Mouse (Mus musculus) hindbrain, embryonic 11.5 days (tissue): Measurements from ENCODE around the gene Icam5. TPM values are rescaled to one million over a fixed set of nuclear protein-coding genes. Genes with fewer than 3 reads are reported as not detected.
A peak's percentile ranks its signal among the peaks of the same experiment; 100 is the strongest.

Experiments used
- ATAC-seq: fragments of 200-750 bp; cut with Nextera tagmentation; 2 replicates; pipeline ENCODE4 v1.8.0; 2017; ENCODE audit warnings: mild to moderate bottlenecking, moderate TSS enrichment, moderate library complexity; ENCODE audit not compliant: low FRiP score
- DNase-seq: peaks from one replicate; pipeline ENCODE4 v3.0.0-alpha.2; 2015; ENCODE audit warnings: low spot score
- H3K27ac ChIP-seq: fragments of 300-500 bp; sonication (generic); 2 replicates; pipeline ENCODE4 v1.5.1; 2014; ENCODE audit warnings: mild to moderate bottlenecking, low read depth, low read length
- H3K27me3 ChIP-seq: fragments of 300-500 bp; sonication (generic); 2 replicates; pipeline ENCODE4 v1.6.1; 2014; ENCODE audit warnings: mild to moderate bottlenecking, low read length, moderate library complexity, mixed read lengths; ENCODE audit not compliant: control insufficient read depth, insufficient read depth
- H3K36me3 ChIP-seq: fragments of 300-500 bp; sonication (generic); 2 replicates; pipeline ENCODE4 v1.6.1; 2014; ENCODE audit warnings: mild to moderate bottlenecking, low read length, moderate library complexity, mixed read lengths; ENCODE audit not compliant: control insufficient read depth, insufficient read depth
- H3K4me1 ChIP-seq: fragments of 300-500 bp; sonication (generic); replicated peaks from 2 replicates; pipeline ENCODE4 v1.6.1; 2014; ENCODE audit warnings: low read length, mixed read lengths; ENCODE audit not compliant: control insufficient read depth, insufficient read depth
- H3K4me2 ChIP-seq: fragments of 300-500 bp; sonication (generic); replicated peaks from 2 replicates; pipeline ENCODE4 v1.6.1; 2014; ENCODE audit warnings: mild to moderate bottlenecking, low read depth, low read length
- H3K4me3 ChIP-seq: fragments of 300-500 bp; sonication (generic); 2 replicates; pipeline ENCODE4 v1.5.1; 2014; ENCODE audit warnings: low read depth, low read length
- H3K9ac ChIP-seq: fragments of 300-500 bp; sonication (generic); 2 replicates; pipeline ENCODE4 v1.6.1; 2014; ENCODE audit warnings: low read depth, low read length
- H3K9me3 ChIP-seq: fragments of 300-500 bp; sonication (generic); 2 replicates; pipeline ENCODE4 v1.6.1; 2016; ENCODE audit warnings: low read length; ENCODE audit not compliant: control insufficient read depth
- WGBS: fragments of 180-500 bp; shearing (Covaris S2); extraction: QIAGEN DNeasy Blood & Tissue Kit; methylation state at CpG from one replicate; pipeline ENCODE4 v1.1.7; 2014; 5-methylcytosine and 5-hydroxymethylcytosine counted together
- polyA plus RNA-seq: library from polyadenylated mRNA; unstranded; fragments of >200 nt; fragmentation: Nextera tagmentation; extraction: Ambion mirVana; gene quantifications from 2 replicates; pipeline ENCODE4 v1.2.1, GENCODE M21; 2014

Gene Icam5
- 0.24 TPM in 1 of 2 replicates, not detected in the other for polyA plus RNA-seq

DNA sequence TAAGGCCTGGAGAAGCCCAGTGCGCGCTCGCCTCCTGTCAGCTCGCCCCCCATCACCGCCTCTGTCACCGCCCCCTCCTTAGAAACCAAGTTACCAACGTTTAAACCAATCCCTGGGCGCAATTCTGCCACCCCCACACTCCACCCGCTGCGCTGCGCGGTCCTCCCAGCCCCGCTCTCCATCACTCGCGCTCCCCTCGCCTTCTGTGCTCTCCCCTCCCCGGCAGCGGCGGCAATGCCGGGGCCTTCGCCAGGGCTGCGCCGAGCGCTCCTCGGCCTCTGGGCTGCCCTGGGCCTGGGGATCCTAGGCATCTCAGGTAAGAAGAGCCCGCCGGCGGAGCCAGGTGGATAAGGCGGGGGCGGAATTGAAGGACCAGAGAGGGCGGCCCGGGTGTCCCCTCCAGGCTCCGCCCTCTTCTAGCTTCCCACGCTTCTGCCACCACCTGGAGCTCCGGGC lies at the start of gene Icam5:
Gene Icam5, plus strand, starts transcription at position 178 of the 456 bp plus-strand sequence.
- Histone ChIP-seq H3K4me3 (peak within 1 kb of the TSS; percentile 40), H3K4me2 (peak within 1 kb of the TSS; percentile 68), H3K9me3 (no peaks in the 10 kb centered on the region), H3K27me3 (peaks cover 78% of the 10 kb centered on the region), H3K27ac (no peak within 1 kb of the TSS), H3K36me3 (no peaks in the 10 kb centered on the region), H3K9ac (no peak within 1 kb of the TSS), H3K4me1 (peaks cover 6% of the 10 kb centered on the region)
- no peak for DNase-seq
- ATAC-seq: peak; percentile 5; the same call in 1 of the 2 replicates
- under 1% methylated on average over 31 of the region's 35 CpGs for WGBS

GRCm38 (mm10) chr9:20982171-20982570 lies 49.7 kb upstream of the Icam5 start:
- Histone ChIP-seq H3K4me3 (no peak overlapping the region), H3K9me3 (no peaks in the 10 kb centered on the region), H3K4me2 (no peak overlapping the region), H3K9ac (no peak overlapping the region), H3K36me3 (no peaks in the 10 kb centered on the region), H3K4me1 (no peaks in the 10 kb centered on the region), H3K27ac (no peak overlapping the region), H3K27me3 (no peaks in the 10 kb centered on the region)
- DNase-seq (no peak), ATAC-seq (no peak)
- 77% methylated on average over 3 of the region's 3 CpGs for WGBS

DNA sequence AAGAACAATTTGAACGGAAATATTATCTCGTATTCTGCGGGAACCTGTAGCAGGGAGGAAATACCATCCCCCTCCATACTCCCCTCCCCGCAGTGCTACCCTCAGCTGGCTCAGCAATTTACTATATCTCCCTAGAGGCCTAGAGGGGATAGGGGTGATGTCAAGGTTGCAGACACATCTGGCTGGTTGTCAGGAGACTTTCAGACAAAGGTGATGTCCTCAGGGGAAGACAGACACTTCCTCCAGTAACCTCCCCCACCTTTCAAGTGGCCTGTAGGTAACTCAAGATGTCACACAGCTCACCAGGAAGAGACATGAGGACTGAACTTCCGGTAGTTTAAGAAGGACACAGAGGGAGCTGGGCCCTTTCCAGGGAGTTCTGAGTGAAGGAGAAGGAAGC lies 48.7 kb upstream of the Icam5 start:
- H3K9ac ChIP-seq: no peak overlapping the region
- no peak overlapping the region for H3K27ac ChIP-seq
- H3K36me3 ChIP-seq: no peaks in the 10 kb centered on the region
- H3K4me3 ChIP-seq: no peak overlapping the region
- H3K4me2 ChIP-seq: no peak overlapping the region
- DNase-seq (no peak), ATAC-seq (no peak)
- H3K9me3 ChIP-seq: no peaks in the 10 kb centered on the region
- WGBS: 60% methylated on average over 5 of the region's 5 CpGs
- H3K27me3 ChIP-seq: no peaks in the 10 kb centered on the region
- H3K4me1 ChIP-seq: no peaks in the 10 kb centered on the region

DNA sequence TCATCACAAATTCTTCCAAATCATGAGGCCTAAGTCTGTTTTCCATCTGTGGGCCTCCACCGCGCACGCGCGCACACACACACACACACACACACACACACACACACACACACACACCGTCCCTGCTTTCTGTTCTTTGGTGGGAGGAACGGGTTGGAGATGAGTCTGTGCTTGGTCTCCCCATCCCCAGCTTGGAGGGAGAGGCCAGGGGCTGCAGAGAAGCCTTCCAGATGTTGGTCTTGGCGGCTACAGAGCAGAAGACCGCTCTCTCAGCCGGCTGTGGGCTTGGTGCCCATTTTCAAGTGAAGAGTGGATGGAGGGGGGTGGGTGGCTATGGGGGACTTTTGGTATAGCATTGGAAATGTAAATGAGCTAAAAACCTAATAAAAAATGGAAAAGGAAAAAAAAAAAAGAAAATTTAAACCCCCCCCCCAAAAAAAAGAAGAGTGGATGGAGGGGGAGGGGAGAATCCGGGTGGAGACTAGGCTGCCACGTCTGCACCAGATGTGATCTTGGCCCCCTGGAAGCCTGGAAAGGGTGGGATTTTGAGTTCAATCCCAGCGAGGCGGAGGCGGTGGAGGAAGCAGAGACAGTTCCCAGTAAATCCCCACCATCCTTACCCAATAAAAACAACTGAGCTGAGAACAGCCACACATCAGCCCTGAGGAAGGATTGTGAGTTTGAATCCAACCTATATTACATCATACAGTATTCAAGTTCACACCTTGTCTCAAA lies 44.8 kb upstream of the Icam5 start:
- H3K27ac ChIP-seq: no peak overlapping the region
- no peaks in the 10 kb centered on the region for H3K36me3 ChIP-seq
- H3K9ac ChIP-seq: no peak overlapping the region
- DNase-seq: no peak
- WGBS: 66% methylated on average over 15 of the region's 15 CpGs
- no peak for ATAC-seq
- H3K4me2 ChIP-seq: no peak overlapping the region
- no peaks in the 10 kb centered on the region for H3K27me3 ChIP-seq
- no peak overlapping the region for H3K4me3 ChIP-seq
- no peaks in the 10 kb centered on the region for H3K9me3 ChIP-seq
- no peaks in the 10 kb centered on the region for H3K4me1 ChIP-seq

GRCm38 (mm10) chr9:20987953-20988352 lies 43.9 kb upstream of the Icam5 start:
- Histone ChIP-seq H3K27me3 (no peaks in the 10 kb centered on the region), H3K36me3 (no peaks in the 10 kb centered on the region), H3K4me3 (no peak overlapping the region), H3K9ac (no peak overlapping the region), H3K9me3 (no peaks in the 10 kb centered on the region), H3K4me1 (no peaks in the 10 kb centered on the region), H3K27ac (no peak overlapping the region), H3K4me2 (no peak overlapping the region)
- DNase-seq (no peak), ATAC-seq (no peak)
- 26% methylated on average over 7 of the region's 7 CpGs for WGBS

- Histone ChIP-seq H3K4me1 (no peaks in the 10 kb centered on the region), H3K36me3 (no peaks in the 10 kb centered on the region), H3K9ac (no peak overlapping the region), H3K27ac (no peak overlapping the region), H3K4me2 (no peak overlapping the region), H3K4me3 (no peak overlapping the region), H3K27me3 (no peaks in the 10 kb centered on the region), H3K9me3 (no peaks in the 10 kb centered on the region)
- ATAC-seq (no peak), DNase-seq (peak; percentile 27)
- WGBS: 3% methylated on average over 10 of the region's 10 CpGs
Measured at GRCm38 (mm10) chr9:20990861-20991260, 41.0 kb upstream of the Icam5 start.

DNA sequence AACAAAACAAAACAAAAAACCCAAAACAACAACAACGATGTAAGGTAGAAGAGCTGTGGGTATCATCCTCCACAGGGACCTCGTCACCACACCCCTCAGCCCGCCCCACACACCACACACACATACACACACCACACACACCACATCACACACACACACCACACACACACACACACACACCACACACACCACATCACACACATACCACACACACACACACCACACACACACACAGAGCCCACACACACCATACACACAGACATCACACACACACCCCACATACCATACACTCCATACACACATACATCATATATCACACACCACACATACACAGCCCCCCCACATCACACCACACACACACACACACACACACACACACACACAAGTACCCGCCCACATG lies 40.3 kb upstream of the Icam5 start:
- Histone ChIP-seq H3K27ac (no peak overlapping the region), H3K36me3 (no peaks in the 10 kb centered on the region), H3K4me3 (no peak overlapping the region), H3K4me1 (no peaks in the 10 kb centered on the region), H3K9ac (no peak overlapping the region), H3K27me3 (no peaks in the 10 kb centered on the region), H3K9me3 (no peaks in the 10 kb centered on the region), H3K4me2 (no peak overlapping the region)
- DNase-seq (no peak), ATAC-seq (no peak)
- 91% methylated on average over 4 of the region's 4 CpGs for WGBS

DNA sequence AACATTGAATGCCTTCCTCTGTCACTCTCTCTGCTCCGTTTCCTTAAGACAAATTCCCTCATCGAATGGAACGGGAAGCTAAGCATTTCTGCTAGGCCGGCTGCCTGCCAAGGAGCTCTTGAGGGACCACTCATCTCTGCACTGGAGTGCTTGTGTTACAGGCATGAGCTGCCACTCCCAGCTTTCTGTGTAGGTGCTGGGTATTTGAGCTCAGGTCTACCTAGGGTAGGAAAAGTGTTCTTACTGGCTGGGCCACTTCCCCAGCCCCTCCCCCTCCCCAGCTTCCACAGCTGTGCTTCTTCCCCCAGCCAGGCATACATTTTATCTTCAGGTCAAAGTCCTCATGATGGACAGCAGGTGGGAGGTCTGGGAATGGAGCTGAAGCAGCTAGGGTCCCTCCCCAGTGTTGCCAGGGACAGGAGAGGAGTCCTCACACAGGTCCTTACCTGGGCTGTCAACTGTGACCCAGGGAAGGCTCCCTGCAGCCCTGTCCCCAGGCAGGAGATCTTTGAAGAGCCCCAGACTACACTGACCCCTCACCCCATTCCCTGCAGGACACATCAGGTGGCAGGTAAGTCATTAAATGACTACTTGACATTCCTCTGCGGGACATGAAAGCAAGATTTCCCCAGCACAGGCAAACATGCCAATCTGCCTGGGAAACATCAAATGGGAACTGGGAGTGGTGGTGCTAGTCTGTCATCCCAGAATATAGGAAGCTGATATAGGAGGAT lies 38.5 kb upstream of the Icam5 start:
- Histone ChIP-seq H3K36me3 (no peaks in the 10 kb centered on the region), H3K4me2 (no peak overlapping the region), H3K27ac (no peak overlapping the region), H3K9me3 (no peaks in the 10 kb centered on the region), H3K9ac (no peak overlapping the region), H3K27me3 (no peaks in the 10 kb centered on the region), H3K4me3 (no peak overlapping the region), H3K4me1 (no peaks in the 10 kb centered on the region)
- 59% methylated on average over 5 of the region's 5 CpGs for WGBS
- no peak for ATAC-seq
- DNase-seq: no peak

- H3K9ac ChIP-seq: no peak overlapping the region
- no peaks in the 10 kb centered on the region for H3K27me3 ChIP-seq
- no peaks in the 10 kb centered on the region for H3K36me3 ChIP-seq
- WGBS: 69% methylated on average over 3 of the region's 3 CpGs
- DNase-seq (no peak), ATAC-seq (no peak)
- H3K27ac ChIP-seq: no peak overlapping the region
- no peak overlapping the region for H3K4me3 ChIP-seq
- H3K4me2 ChIP-seq: no peak overlapping the region
- no peaks in the 10 kb centered on the region for H3K4me1 ChIP-seq
- no peaks in the 10 kb centered on the region for H3K9me3 ChIP-seq
Measured at GRCm38 (mm10) chr9:20995069-20995468, 36.8 kb upstream of the Icam5 start.
